ENCODE assay signal across 24 mouse cellular contexts in the genomic region with DNA sequence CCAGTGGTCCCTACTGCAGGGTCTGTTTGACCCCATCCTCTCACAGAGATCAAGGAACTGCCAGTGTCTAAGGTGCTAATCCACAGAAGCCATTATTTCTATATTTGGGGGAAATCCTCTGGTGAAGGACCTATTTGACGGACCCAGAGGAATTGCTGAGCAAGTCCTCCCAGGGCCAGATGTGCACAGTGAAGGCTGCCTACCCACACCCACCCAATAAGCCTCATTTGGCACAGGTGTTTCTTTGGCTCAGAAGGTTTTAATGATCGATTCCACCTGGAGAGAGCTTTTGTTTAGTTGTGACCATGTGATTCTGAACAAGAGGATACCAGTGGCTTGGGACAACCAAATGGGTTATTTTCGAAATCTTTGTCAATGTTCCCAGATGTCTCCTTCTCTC.
DNase-seq lines count a peak whose midpoint lies in the region; ATAC-seq and TF ChIP-seq lines count a peak whose summit lies in the region.
"Had no signal": no experiment of that assay in that cellular context is flagged by ENCODE, and none has a peak within 500 bp of the region (broad histone marks: within the 10 kb centered on the region; RNA-seq: fewer than 3 reads in every experiment).

No protein-coding gene starts in this region.

- H3K9me3 ChIP-seq in heart, embryonic 12.5 days (replicated peaks), result peaks cover 25% of the 10 kb centered on the region
- no peaks in the 10 kb centered on the region for H3K9me3 ChIP-seq in limb, embryonic 11.5 days (ENCODE audit: control insufficient read depth, low read length)
- peaks cover 12% of the 10 kb centered on the region for H3K9me3 ChIP-seq in limb, embryonic 14.5 days (ENCODE audit: control insufficient read depth, low read length)
- H3K9me3 ChIP-seq: G1E; heart, embryonic 10.5 days; hindbrain, embryonic 15.5 days had no signal

- peak; percentile 76 for DNase-seq in heart, adult 11 months
- DNase-seq in limb, embryonic 11.5 days (ENCODE audit: low spot score), result peak; percentile 47
- no peak for DNase-seq in limb, embryonic 14.5 days (ENCODE audit: low spot score)
- no peak for DNase-seq in thymus, postnatal 10 days (ENCODE audit: low spot score in 2 of 2)
- DNase-seq in urinary bladder, postnatal 10 days (ENCODE audit: low spot score), result no peak
- DNase-seq: adrenal gland, adult 2 months; adrenal gland, postnatal 14 days; B cell, adult 2 months; cerebellum, adult 11-12 months; cerebellum, adult 8-10 months; cerebellum, postnatal 10 days; forebrain, postnatal 0 days; gastrocnemius, postnatal 25 days; heart, adult 2 months had no signal

- no peak overlapping the region for H3K4me2 ChIP-seq in heart, embryonic 12.5 days
- no peak overlapping the region for H3K4me2 ChIP-seq in limb, embryonic 11.5 days (ENCODE audit: low read depth, severe bottlenecking)
- H3K4me2 ChIP-seq in limb, embryonic 14.5 days (replicated peaks; ENCODE audit: low read depth, low read length, severe bottlenecking), result no peak overlapping the region
- H3K4me2 ChIP-seq: embryonic facial prominence, embryonic 15.5 days; hindbrain, embryonic 12.5 days; hindbrain, embryonic 15.5 days had no signal

- H3K27me3 ChIP-seq in heart, embryonic 12.5 days (replicated peaks), result no peaks in the 10 kb centered on the region
- H3K27me3 ChIP-seq in limb, embryonic 11.5 days (ENCODE audit: control insufficient read depth, insufficient read depth, low read length), result no peaks in the 10 kb centered on the region
- H3K27me3 ChIP-seq in limb, embryonic 14.5 days (ENCODE audit: control insufficient read depth, insufficient read depth, low read length), result no peaks in the 10 kb centered on the region
- H3K27me3 ChIP-seq: CH12.LX; embryonic facial prominence, embryonic 15.5 days; hindbrain, embryonic 12.5 days; hindbrain, embryonic 15.5 days; Patski had no signal

- no peak overlapping the region for H3K4me3 ChIP-seq in heart, embryonic 12.5 days
- H3K4me3 ChIP-seq in limb, embryonic 11.5 days (ENCODE audit: low read depth, low read length), result no peak overlapping the region
- no peak overlapping the region for H3K4me3 ChIP-seq in limb, embryonic 14.5 days (replicated peaks; ENCODE audit: low read length)
- H3K4me3 ChIP-seq: embryonic facial prominence, embryonic 15.5 days; heart, adult 2 months; heart, embryonic 10.5 days; hindbrain, embryonic 12.5 days; hindbrain, embryonic 15.5 days had no signal

- no peak overlapping the region for H3K9ac ChIP-seq in heart, embryonic 12.5 days
- no peak overlapping the region for H3K9ac ChIP-seq in limb, embryonic 11.5 days (ENCODE audit: low read length)
- no peak overlapping the region for H3K9ac ChIP-seq in limb, embryonic 14.5 days (ENCODE audit: low read depth, low read length, severe bottlenecking)
- H3K9ac ChIP-seq: embryonic facial prominence, embryonic 15.5 days; forebrain, postnatal 0 days; hindbrain, embryonic 12.5 days; hindbrain, embryonic 15.5 days had no signal

- ATAC-seq in heart, embryonic 12.5 days (ENCODE audit: insufficient number of reproducible peaks, low FRiP score), result no peak
- ATAC-seq in limb, embryonic 11.5 days (ENCODE audit: insufficient number of reproducible peaks, low FRiP score, low TSS enrichment, low read depth), result peak; percentile 71
- ATAC-seq in limb, embryonic 14.5 days (ENCODE audit: low FRiP score, low read depth), result peak; percentile 53; the same call in 1 of the 2 replicates
- ATAC-seq: forebrain, embryonic 14.5 days; forebrain, postnatal 0 days; intestine, postnatal 0 days; Patski had no signal

- no peaks in the 10 kb centered on the region; the same call in 1 of the 2 replicates for H3K36me3 ChIP-seq in heart, embryonic 12.5 days
- H3K36me3 ChIP-seq in limb, embryonic 11.5 days (ENCODE audit: control insufficient read depth, insufficient read depth, low read length), result no peaks in the 10 kb centered on the region
- no peaks in the 10 kb centered on the region for H3K36me3 ChIP-seq in limb, embryonic 14.5 days (ENCODE audit: control insufficient read depth, insufficient read depth, low read length)
- H3K36me3 ChIP-seq: embryonic facial prominence, embryonic 15.5 days; G1E; heart, embryonic 10.5 days; hindbrain, embryonic 12.5 days; hindbrain, embryonic 15.5 days had no signal

- TF ChIP-seq POLR2A in limb, embryonic 14.5 days (IDR thresholded peaks at IDR 0.05; ENCODE audit: borderline replicate concordance, extremely low read depth, insufficient read depth, insufficient read length), result no peak

- no peak overlapping the region for H3K27ac ChIP-seq in heart, embryonic 12.5 days (ENCODE audit: poor library complexity, severe bottlenecking)
- no peak overlapping the region for H3K27ac ChIP-seq in limb, embryonic 11.5 days (replicated peaks; ENCODE audit: low read depth, low read length)
- H3K27ac ChIP-seq in limb, embryonic 14.5 days (replicated peaks; ENCODE audit: low read depth, low read length), result no peak overlapping the region
- H3K27ac ChIP-seq: embryonic facial prominence, embryonic 15.5 days; heart, adult 2 months; heart, embryonic 10.5 days; hindbrain, embryonic 12.5 days; hindbrain, embryonic 15.5 days had no signal

- 80% methylated on average over 3 of the region's 3 CpGs for WGBS in heart, embryonic 12.5 days
- 47% methylated on average over 3 of the region's 3 CpGs for WGBS in limb, embryonic 11.5 days
- 46% methylated on average over 3 of the region's 3 CpGs for WGBS in limb, embryonic 14.5 days

- H3K4me1 ChIP-seq in heart, embryonic 12.5 days (replicated peaks), result no peaks in the 10 kb centered on the region
- 0 out of 2 replicates have a peak, but pooled peaks cover 3% of the 10 kb centered on the region for H3K4me1 ChIP-seq in limb, embryonic 11.5 days (ENCODE audit: control insufficient read depth, insufficient read depth, low read length)
- H3K4me1 ChIP-seq in limb, embryonic 14.5 days (ENCODE audit: control insufficient read depth, insufficient read depth, low read length), result peaks cover 19% of the 10 kb centered on the region
- H3K4me1 ChIP-seq: heart, embryonic 10.5 days; hindbrain, embryonic 12.5 days; hindbrain, embryonic 15.5 days had no signal

Comparison
In these comparisons a context has a peak if more than half of its experiments do, and no peak if none do; other contexts are left out.
1. DNase-seq: peak in heart, adult 11 months (single experiment) and limb, embryonic 11.5 days (single experiment); none in limb, embryonic 14.5 days (single experiment), thymus, postnatal 10 days (0 of 2) and urinary bladder, postnatal 10 days (single experiment).